Mouse (Mus musculus) limb, embryonic 12.5 days (tissue): ENCODE data around the gene 3110001I22Rik. TPM values are rescaled to one million over a fixed set of nuclear protein-coding genes. Genes with fewer than 3 reads are reported as not detected.
"Not testable (repeated sequence)": the region's sequence is repeated elsewhere in the genome, so short reads cannot be mapped to it uniquely, and the experiment has no call there.

ENCODE experiments used
- ATAC-seq: fragments of 200-750 bp; cut with Nextera tagmentation; 2 replicates; pipeline ENCODE4 v1.8.0; 2017; ENCODE audit warnings: low read depth, moderate TSS enrichment; ENCODE audit not compliant: insufficient number of reproducible peaks, insufficient read depth, low FRiP score, low TSS enrichment
- H3K27ac ChIP-seq: fragments of 300-500 bp; sonication (generic); 2 replicates; pipeline ENCODE4 v1.5.1; 2016; ENCODE audit warnings: mild to moderate bottlenecking, moderate library complexity
- H3K27me3 ChIP-seq: fragments of 300-500 bp; sonication (generic); 2 replicates; pipeline ENCODE4 v1.6.1; 2016; ENCODE audit warnings: mild to moderate bottlenecking, moderate library complexity
- H3K36me3 ChIP-seq: fragments of 300-500 bp; sonication (generic); 2 replicates; pipeline ENCODE4 v1.6.1; 2016; ENCODE audit warnings: mild to moderate bottlenecking, moderate library complexity
- H3K4me1 ChIP-seq: fragments of 300-500 bp; sonication (generic); replicated peaks from 2 replicates; pipeline ENCODE4 v1.6.1; 2016
- H3K4me2 ChIP-seq: fragments of 300-500 bp; sonication (generic); 2 replicates; pipeline ENCODE4 v1.6.1; 2016; ENCODE audit warnings: mild to moderate bottlenecking, moderate library complexity
- H3K4me3 ChIP-seq: fragments of 300-500 bp; sonication (generic); replicated peaks from 2 replicates; pipeline ENCODE4 v1.5.1; 2016; ENCODE audit warnings: mild to moderate bottlenecking
- H3K9ac ChIP-seq: fragments of 300-500 bp; sonication (generic); replicated peaks from 2 replicates; pipeline ENCODE4 v1.6.1; 2016; ENCODE audit warnings: mild to moderate bottlenecking, moderate library complexity
- H3K9me3 ChIP-seq: fragments of 300-500 bp; sonication (generic); 2 replicates; pipeline ENCODE4 v1.6.1; 2016; ENCODE audit warnings: mild to moderate bottlenecking, moderate library complexity
- WGBS: fragments of 180-500 bp; shearing (Covaris S2); methylation state at CpG from one replicate; pipeline ENCODE4 v1.1.7; 2016; 5-methylcytosine and 5-hydroxymethylcytosine counted together
- polyA plus RNA-seq: library from polyadenylated mRNA; unstranded; fragments of >200 nt; fragmentation: Nextera tagmentation; extraction: Ambion mirVana; gene quantifications from 2 replicates; pipeline ENCODE4 v1.2.1, GENCODE M21; 2016

3110001I22Rik gene
- polyA plus RNA-seq, result 7.3 and 8.5 TPM in 2 replicates

DNA sequence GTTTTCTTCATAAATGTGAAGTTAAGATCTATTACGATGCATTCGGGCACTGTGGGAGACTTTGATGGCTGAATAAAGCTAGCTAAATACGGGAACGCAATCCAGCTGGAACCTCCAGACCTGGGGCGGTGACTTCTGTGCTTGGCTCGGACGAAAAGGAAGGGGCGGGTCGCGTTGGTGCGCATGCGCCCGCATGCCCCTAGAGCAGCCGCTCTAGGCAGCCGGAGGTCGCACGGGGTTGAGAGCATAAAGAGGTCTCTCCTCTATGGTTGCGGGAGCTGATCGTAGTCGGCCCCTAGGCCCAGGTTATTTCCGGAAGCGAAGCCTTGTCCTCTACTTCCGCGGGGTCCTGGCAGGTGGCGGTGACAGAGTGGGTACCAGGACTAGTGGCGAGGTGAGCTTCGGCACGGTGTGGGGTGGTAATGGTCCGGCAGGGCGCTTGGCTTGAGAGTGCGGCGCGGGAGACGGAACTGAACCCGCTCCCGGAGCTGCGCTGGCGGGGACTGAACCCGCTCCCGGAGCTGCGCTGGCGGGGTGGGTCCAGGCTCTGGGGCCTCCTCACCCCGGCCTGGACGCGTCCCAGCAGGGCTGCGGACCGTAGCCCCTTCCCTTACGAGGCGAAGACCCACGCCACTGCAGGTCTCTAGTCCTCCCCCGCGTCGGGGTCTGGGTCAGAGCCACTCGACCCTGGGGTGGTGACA lies at the start of gene 3110001I22Rik, which contains the start of gene Bfar:
3110001I22Rik (plus strand) TSS at position 245 of the 701 bp plus-strand sequence.
Bfar (plus strand) TSS at position 174 of the 701 bp plus-strand sequence.
- WGBS, result 0% methylated on average over 54 of the region's 54 CpGs
- Histone ChIP-seq H3K36me3 (peaks cover 14% of the 10 kb centered on the region), H3K27me3 (no peaks in the 10 kb centered on the region), H3K4me2 (peak within 1 kb of the TSS; percentile 80), H3K4me1 (peaks cover 16% of the 10 kb centered on the region), H3K9ac (peak within 1 kb of the TSS; percentile 86), H3K9me3 (no peaks in the 10 kb centered on the region), H3K4me3 (peak within 1 kb of the TSS; percentile 96), H3K27ac (peak within 1 kb of the TSS; percentile 89)
- ATAC-seq, result peak; percentile 88

DNA sequence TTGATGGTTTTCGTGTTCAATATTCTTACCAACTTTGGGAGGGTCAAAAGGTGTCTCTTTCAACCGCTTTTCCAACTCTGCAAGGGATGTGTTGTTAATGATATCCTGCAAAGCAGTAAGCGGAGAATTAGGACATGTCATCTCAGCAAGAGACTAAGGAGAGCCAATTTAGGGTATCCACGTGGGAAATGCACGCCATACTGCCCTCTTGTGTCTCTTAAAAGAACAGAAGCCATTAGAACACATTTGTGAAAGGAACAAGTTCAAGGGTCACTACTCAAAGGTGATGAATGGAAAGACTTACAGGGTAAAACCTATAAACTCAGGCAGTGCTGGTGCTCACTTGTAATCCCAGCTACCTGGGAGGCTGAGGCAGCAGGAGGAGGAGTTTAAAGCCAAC lies 43.4 kb upstream of the 3110001I22Rik start:
- Histone ChIP-seq H3K36me3 (peaks cover 81% of the 10 kb centered on the region), H3K9me3 (no peaks in the 10 kb centered on the region)

DNA sequence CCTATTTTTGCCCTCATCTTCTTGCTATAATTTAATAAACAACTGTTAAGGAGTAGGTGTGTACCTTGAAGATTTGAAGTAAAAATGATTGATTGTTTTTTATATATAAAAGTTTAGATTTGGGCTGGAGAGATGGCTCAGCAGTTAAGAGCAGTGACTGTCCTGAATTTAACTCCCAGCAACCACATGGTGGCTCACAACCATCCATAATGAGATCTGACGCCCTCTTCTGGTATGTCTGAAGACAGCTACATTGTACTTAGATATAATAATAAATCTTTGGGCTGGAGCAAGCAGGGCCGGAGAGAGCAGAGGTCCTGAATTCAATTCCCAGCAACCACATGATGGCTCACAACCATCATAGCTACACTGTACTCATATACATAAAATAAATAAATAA lies 33.5 kb upstream of the 3110001I22Rik start:
- peaks cover 59% of the 10 kb centered on the region for H3K36me3 ChIP-seq
- not testable (repeated sequence) for H3K27ac ChIP-seq, H3K4me3 ChIP-seq, H3K9me3 ChIP-seq, ATAC-seq, H3K4me2 ChIP-seq, H3K4me1 ChIP-seq, H3K27me3 ChIP-seq, H3K9ac ChIP-seq
- WGBS, result 52% methylated on average over 2 of the region's 2 CpGs

More for the DNA sequence above, 43.4 kb upstream of the 3110001I22Rik start:
- Histone ChIP-seq H3K4me1 (no peaks in the 10 kb centered on the region), H3K4me3 (no peak overlapping the region), H3K9ac (no peak overlapping the region), H3K27ac (no peak overlapping the region), H3K27me3 (no peaks in the 10 kb centered on the region), H3K4me2 (no peak overlapping the region)
- no peak for ATAC-seq
- 49% methylated on average over 5 of the region's 5 CpGs for WGBS

DNA sequence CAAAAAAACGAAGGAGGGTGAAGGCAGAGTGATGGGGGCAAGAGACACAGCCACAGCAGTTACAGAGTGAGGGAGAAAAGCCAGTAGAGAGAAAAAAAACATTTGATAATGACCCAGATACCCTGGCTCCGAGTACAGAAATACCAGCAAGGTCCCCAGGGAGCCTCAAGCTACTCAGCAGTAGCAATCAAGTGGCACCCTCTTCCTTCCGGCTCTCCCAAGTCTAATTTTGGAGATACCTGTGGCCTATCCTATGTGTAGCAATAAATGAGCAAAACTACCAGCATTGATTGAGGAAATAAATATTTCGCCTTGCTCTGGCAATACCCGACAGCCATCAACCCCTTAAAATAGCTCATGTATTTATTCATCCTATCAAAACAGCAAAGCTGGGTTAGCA lies 32.2 kb upstream of the 3110001I22Rik start:
- Histone ChIP-seq H3K36me3 (peaks cover 59% of the 10 kb centered on the region), H3K4me1 (no peaks in the 10 kb centered on the region), H3K9me3 (no peaks in the 10 kb centered on the region), H3K27me3 (no peaks in the 10 kb centered on the region), H3K4me3 (no peak overlapping the region), H3K9ac (no peak overlapping the region), H3K4me2 (no peak overlapping the region), H3K27ac (no peak overlapping the region)
- WGBS, result 85% methylated on average over 5 of the region's 5 CpGs
- ATAC-seq, result no peak

DNA sequence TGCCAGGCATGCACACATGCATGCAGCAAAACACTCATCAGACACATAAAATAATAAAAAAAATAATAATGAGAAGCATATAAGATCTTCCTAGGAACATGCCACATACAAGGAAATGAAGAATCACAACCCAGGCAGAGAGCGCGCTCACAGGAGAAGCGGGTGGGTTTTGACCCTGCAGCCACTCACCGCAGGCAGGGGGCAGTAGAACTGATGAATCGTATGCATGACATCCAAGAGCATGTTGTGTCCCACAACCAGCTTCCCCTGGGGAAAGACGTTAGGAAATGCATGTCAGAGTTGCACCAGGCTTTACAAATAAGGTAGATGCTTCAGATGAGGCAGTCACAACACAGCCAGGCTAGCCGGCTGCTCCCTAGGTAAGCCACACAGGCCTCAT lies 31.7 kb upstream of the 3110001I22Rik start:
- WGBS, result 77% methylated on average over 7 of the region's 7 CpGs
- H3K27ac ChIP-seq, result no peak overlapping the region

DNA sequence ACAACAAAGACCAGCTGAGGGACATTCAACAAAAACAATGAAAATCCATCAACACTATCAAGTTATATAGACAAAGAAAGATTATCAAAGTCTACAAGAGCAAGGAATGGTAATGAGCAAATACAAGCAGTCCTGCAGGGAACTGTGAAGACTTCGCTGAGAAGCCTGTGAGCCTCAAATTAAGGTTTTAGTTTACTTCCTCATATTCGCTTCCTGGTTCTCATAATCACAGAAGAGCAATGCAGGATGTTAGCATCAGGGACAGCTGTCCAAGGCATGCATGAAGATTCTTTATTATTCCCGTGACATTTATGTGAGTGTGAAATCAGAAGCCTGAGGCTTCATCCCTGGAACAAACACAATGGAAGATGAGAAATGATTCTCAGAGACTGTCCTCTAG lies 27.3 kb upstream of the 3110001I22Rik start:
- peaks cover 45% of the 10 kb centered on the region for H3K36me3 ChIP-seq
- H3K4me3 ChIP-seq, result no peak overlapping the region
- ATAC-seq, result no peak
- H3K9ac ChIP-seq, result no peak overlapping the region
- H3K27ac ChIP-seq, result no peak overlapping the region
- no peaks in the 10 kb centered on the region for H3K27me3 ChIP-seq
- 89% methylated on average over 3 of the region's 3 CpGs for WGBS
- no peaks in the 10 kb centered on the region for H3K4me1 ChIP-seq
- no peak overlapping the region for H3K4me2 ChIP-seq
- H3K9me3 ChIP-seq, result no peaks in the 10 kb centered on the region

More for the DNA sequence above, 31.7 kb upstream of the 3110001I22Rik start:
- H3K9me3 ChIP-seq, result no peaks in the 10 kb centered on the region
- H3K27me3 ChIP-seq, result no peaks in the 10 kb centered on the region
- H3K4me1 ChIP-seq, result no peaks in the 10 kb centered on the region
- H3K36me3 ChIP-seq, result peaks cover 59% of the 10 kb centered on the region
- ATAC-seq, result no peak
- H3K9ac ChIP-seq, result no peak overlapping the region
- H3K4me3 ChIP-seq, result no peak overlapping the region
- no peak overlapping the region for H3K4me2 ChIP-seq

DNA sequence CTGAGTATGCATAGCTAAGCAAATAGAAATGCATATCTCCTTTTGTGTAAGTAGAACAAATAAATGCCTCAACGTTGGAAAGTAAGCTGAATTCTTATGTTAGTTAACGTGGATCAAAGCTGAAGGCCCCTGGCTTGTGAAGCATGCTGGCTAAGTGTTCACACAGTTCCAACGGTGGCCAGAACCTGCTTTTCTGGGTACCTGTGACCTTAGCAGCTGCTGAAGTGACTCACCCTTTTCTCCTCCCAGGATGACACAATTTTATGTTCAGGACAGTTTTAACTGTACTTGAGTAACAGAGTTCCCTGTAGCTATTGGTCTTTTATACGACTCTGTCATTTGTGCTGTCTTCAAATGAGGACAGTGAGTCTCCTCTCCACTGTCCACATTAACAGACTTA lies 25.8 kb upstream of the 3110001I22Rik start:
- Histone ChIP-seq H3K9ac (no peak overlapping the region), H3K4me3 (no peak overlapping the region), H3K36me3 (peaks cover 51% of the 10 kb centered on the region), H3K4me2 (no peak overlapping the region), H3K9me3 (no peaks in the 10 kb centered on the region), H3K27ac (no peak overlapping the region), H3K4me1 (no peaks in the 10 kb centered on the region), H3K27me3 (no peaks in the 10 kb centered on the region)
- no peak for ATAC-seq
- 89% methylated on average over 4 of the region's 4 CpGs for WGBS

DNA sequence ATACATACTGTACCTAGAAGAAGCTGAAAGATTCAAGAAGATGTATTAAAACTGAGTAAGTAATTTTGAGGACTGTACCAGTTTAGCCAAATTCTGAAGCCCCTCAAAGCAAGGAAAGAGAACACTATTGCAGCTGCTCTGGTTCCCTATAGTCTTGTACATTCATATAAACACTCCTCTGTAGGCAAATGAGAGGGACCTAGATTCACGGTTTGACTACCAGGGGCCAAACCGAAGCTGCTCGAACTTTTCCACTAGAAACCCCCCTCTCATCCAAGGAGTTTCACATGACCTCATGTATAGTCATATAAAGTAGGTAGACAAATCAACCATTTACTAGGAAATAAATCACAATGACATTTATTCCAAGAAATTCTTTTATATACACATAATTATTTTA lies 12.8 kb upstream of the 3110001I22Rik start:
- ATAC-seq, result no peak
- Histone ChIP-seq H3K4me2 (no peak overlapping the region), H3K27ac (no peak overlapping the region), H3K9me3 (no peaks in the 10 kb centered on the region), H3K9ac (no peak overlapping the region), H3K4me3 (no peak overlapping the region), H3K4me1 (no peaks in the 10 kb centered on the region), H3K36me3 (peaks cover 76% of the 10 kb centered on the region), H3K27me3 (no peaks in the 10 kb centered on the region)
- 90% methylated on average over 3 of the region's 3 CpGs for WGBS

DNA sequence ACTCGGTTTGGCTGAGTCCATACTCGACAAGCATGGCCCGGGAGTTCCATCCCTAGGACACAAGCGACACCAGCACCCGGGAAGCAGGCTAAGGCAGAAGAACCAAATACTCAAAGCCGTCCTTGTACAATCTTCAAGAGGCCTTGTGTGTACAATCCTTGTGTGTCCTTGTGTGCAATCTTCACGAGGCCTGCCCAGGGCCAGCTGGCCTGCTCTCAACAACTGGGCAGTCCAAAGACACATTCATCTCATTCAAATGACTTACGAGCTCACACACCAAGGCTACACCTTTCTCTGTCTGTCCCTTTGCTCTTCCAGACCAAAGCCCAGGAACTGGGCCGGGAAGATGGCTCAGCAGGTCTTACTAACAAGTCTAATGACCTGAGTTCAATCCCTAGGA lies 11.0 kb upstream of the 3110001I22Rik start:
- Histone ChIP-seq H3K27ac (no peak overlapping the region), H3K4me3 (no peak overlapping the region), H3K9ac (no peak overlapping the region), H3K9me3 (no peaks in the 10 kb centered on the region), H3K27me3 (no peaks in the 10 kb centered on the region), H3K4me1 (no peaks in the 10 kb centered on the region), H3K4me2 (no peak overlapping the region), H3K36me3 (peaks cover 73% of the 10 kb centered on the region)
- 91% methylated on average over 9 of the region's 9 CpGs for WGBS
- ATAC-seq, result no peak

DNA sequence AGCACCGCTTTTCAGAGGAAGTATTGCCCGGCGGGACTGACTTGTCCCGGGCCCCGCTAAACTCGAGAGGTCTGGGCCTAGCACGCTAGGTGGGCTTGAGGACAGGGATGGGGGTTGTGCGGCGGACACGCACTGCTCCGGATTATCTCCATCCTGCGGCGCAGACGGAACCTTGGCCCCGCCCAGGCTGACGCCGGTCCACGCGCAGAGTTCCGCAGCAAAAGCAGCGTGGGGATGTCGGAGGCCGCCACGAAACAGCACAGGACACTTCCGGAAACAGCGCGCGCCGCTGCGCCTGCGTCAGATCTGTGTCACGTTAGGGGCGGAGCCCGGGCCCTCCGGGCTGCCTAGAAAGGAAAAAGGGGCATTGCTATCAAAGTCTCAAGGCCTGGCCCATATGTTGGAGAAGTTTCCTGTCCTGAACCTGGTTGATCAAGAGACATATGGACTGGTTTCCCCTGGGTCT lies 3.8 kb upstream of the 3110001I22Rik start, which contains the start of gene Parn:
Parn (minus strand) TSS at position 293 of the 466 bp plus-strand sequence.
- H3K27me3 ChIP-seq, result no peaks in the 10 kb centered on the region
- H3K4me2 ChIP-seq, result peak within 1 kb of the TSS; percentile 77
- peaks cover 11% of the 10 kb centered on the region for H3K4me1 ChIP-seq
- peak within 1 kb of the TSS; percentile 83 for H3K27ac ChIP-seq
- H3K9ac ChIP-seq, result peak within 1 kb of the TSS; percentile 73
- WGBS, result under 1% methylated on average over 35 of the region's 35 CpGs
- peak; percentile 89 for ATAC-seq
- no peaks in the 10 kb centered on the region for H3K9me3 ChIP-seq
- H3K4me3 ChIP-seq, result peak within 1 kb of the TSS; percentile 71
- peaks cover 21% of the 10 kb centered on the region for H3K36me3 ChIP-seq

DNA sequence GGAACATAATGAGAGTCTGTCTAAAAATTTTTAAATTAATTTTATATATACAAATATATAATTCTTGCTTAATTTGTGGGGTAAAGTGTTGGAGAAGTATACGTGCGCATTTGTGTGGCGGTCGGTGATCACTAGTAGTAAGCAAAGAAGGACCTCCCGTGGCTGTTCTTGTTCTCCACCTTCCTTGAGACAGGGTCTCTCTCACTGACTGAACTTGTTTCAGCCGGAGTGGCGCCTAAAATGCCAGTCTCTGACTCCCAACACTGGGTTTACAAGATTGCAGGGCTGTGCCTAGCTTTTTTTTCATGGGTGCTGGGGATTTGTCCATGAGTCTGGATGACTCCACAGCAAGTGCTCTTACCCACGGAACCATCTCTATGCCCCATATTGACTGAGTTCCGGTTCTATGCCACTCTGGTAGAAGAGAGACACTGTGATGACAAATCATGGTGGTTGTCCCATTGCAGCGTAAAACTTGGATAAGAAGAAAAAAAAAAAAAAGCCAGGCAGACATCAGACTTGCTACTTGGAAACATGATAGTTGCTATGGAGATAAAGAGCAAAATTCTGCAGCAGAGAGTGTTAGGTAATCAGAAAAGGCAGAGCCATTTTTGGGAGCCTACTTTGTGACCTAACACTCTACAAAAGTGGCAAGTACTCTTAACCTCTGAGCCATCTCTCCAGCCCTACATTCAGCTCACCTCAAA lies 3.2 kb upstream of the 3110001I22Rik start:
- H3K27ac ChIP-seq, result peak overlapping the region; percentile 83
- no peaks in the 10 kb centered on the region for H3K27me3 ChIP-seq
- H3K4me3 ChIP-seq, result peak overlapping the region; percentile 71
- peak overlapping the region; percentile 77 for H3K4me2 ChIP-seq
- peaks cover 14% of the 10 kb centered on the region for H3K36me3 ChIP-seq
- peaks cover 17% of the 10 kb centered on the region for H3K4me1 ChIP-seq
- no peak for ATAC-seq
- no peaks in the 10 kb centered on the region for H3K9me3 ChIP-seq
- 80% methylated on average over 10 of the region's 10 CpGs for WGBS
- peak overlapping the region; percentile 73; the same call in 1 of the 2 replicates for H3K9ac ChIP-seq
